Mouse (Mus musculus): ENCODE data around the gene H2al2c.
"Not testable (repeated sequence)": the region's sequence is repeated elsewhere in the genome, so short reads cannot be mapped to it uniquely, and the experiment has no call there.

H2al2c gene

DNA sequence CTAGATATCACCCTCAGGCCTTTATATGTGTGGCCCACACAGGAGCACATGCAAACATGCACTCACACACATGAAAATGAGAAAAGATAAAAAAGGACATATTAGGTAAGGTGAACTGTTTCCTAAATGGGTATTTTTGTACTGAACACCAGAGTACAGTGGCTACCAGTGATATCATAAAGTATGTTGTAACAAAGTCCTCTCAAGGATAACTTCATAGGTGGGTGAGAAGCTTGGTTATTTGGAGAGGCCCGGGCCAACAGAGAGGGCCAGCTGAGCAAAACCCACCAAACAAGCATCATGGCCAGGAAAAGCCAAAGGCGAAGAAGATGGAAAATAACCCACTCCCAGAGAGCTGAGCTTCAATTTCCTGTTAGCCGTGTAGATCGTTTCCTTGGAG, at the start of gene H2al2c:
TSS of gene H2al2c (plus strand) at position 301 of the 400 bp plus-strand sequence.
- in situ Hi-C loops (cut with MboI; ENCODE audit: low pct_unique_long_range_greater_than_20kb in 1 of 2, low sequenced_read_pairs in 2 of 2, unreplicated experiment in 1 of 2), result not testable (repeated sequence)

Measured in mouse embryonic stem cell (cell line).